Mouse (Mus musculus) erythroid progenitor cell, adult 5-6 weeks (primary cell): ENCODE measurements around the gene Rpl7a. TPM values are rescaled to one million over a fixed set of nuclear protein-coding genes. Genes with fewer than 3 reads are reported as not detected.

Experiments
- ATAC-seq: replicated peaks from 2 replicates; pipeline ENCODE4 v1.8.0; 2016; ENCODE audit warnings: moderate number of reproducible peaks, mild to moderate bottlenecking, moderate TSS enrichment, inconsistent platforms; ENCODE audit not compliant: poor library complexity, low FRiP score, severe bottlenecking
- total RNA-seq, 2 experiments: library from RNA; stranded (forward) in 1 of 2; stranded (reverse) in 1 of 2; fragments of 150-400 nt in 1 of 2; fragments of 186-747, 209-891 nt in 1 of 2; gene quantifications; 2 replicates each; pipeline versions ENCODE4 v1.2.3 to v1.2.4; 2015 to 2017; ENCODE audit warnings: low replicate concordance in 2 of 2

Gene Rpl7a
- total RNA-seq, 2 experiments from 2014 or later = 417 to 717 TPM

- no peak for ATAC-seq
These were observed 41.6 kb downstream of the Rpl7a start for GRCm38 (mm10) chr2:26952193-26952592.

- no peak for ATAC-seq
These were observed 42.3 kb downstream of the Rpl7a start for GRCm38 (mm10) chr2:26952866-26953265.

- no peak for ATAC-seq
These were observed 44.3 kb downstream of the Rpl7a start for GRCm38 (mm10) chr2:26954735-26955395.

DNA sequence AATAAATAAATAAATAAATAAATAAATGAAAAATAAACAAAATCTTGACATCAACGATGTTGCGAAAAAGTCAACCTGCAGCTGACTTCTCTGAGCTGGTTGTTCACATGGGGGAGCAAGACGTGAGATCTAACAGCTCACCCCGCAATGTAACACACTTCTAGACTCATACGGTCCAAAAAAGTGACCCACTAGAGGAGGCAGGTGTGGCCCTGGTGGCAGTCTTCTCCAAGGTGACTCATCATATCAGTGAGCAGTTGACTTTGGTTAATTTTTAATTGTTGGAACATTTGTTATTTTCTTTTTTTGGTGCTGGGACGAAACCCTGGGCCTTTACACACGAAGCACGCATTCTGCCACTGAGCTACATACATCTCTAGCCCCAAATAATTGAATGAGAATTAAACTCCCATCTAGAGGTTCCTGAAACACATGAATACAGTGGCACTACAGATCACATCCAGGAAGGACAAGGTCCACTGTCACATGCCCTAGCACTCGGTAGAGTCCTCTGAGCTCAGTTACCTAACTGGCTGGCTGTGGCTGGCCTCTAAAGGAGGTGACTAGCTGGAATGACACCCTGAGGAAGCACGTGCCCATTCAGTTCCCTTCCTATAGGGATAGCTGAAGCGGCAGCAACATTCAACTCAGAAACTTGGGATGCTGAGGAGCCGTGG lies 46.4 kb downstream of the Rpl7a start:
- ATAC-seq = no peak

- ATAC-seq = no peak
These were observed 46.9 kb downstream of the Rpl7a start for GRCm38 (mm10) chr2:26957488-26957859.

DNA sequence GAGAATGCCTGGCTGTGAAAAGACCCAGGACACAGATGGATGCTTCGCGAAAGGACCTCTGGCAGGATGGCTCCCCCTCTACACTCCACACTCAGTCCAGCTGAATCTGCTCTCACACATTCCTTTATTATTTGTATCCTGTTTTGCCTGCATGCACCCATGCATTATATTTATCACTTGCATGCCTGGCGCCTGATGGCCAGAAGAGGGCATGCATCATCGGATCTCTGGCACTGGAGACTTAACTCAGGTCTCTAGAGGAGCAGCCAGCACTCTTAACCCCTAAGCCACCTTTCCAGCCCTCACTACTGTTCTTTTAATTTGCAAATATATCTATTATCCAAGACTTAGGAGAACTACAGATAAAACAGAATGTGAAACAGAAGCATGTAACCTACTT lies 50.2 kb downstream of the Rpl7a start:
- ATAC-seq = no peak

Other genes with a start within 250 kb of the Rpl7a start
- gene Lcn4, start 239.5 kb upstream of the Rpl7a start, total RNA-seq (2015; ENCODE audit: low replicate concordance) = not detected in 2 replicates
- not detected in 2 replicates for gene Lcn4, start 239.5 kb upstream of the Rpl7a start, total RNA-seq (2017; ENCODE audit: low replicate concordance)
- gene Abo, start 45.8 kb upstream of the Rpl7a start, total RNA-seq (2015; ENCODE audit: low replicate concordance) = not detected in 2 replicates
- gene Abo, start 45.8 kb upstream of the Rpl7a start, total RNA-seq (2017; ENCODE audit: low replicate concordance) = not detected in 2 replicates
- 1.4 and 2.1 TPM in 2 replicates for gene Surf6, start 7.9 kb upstream of the Rpl7a start, total RNA-seq (2015; ENCODE audit: low replicate concordance)
- gene Surf6, start 7.9 kb upstream of the Rpl7a start, total RNA-seq (2017; ENCODE audit: low replicate concordance) = 3.5 and 6.3 TPM in 2 replicates
- gene Med22, start 87 bp upstream of the Rpl7a start, total RNA-seq (2015; ENCODE audit: low replicate concordance) = 0.84 and 5.4 TPM in 2 replicates
- 2.6 and 9.0 TPM in 2 replicates for gene Med22, start 87 bp upstream of the Rpl7a start, total RNA-seq (2017; ENCODE audit: low replicate concordance)
- gene Surf2, start 5.6 kb downstream of the Rpl7a start, total RNA-seq (2015; ENCODE audit: low replicate concordance) = 6.5 and 7.1 TPM in 2 replicates
- gene Surf2, start 5.6 kb downstream of the Rpl7a start, total RNA-seq (2017; ENCODE audit: low replicate concordance) = 5.3 and 11.8 TPM in 2 replicates
- gene Surf1, start 5.8 kb downstream of the Rpl7a start, total RNA-seq (2015; ENCODE audit: low replicate concordance) = 41.1 and 42.3 TPM in 2 replicates
- gene Surf1, start 5.8 kb downstream of the Rpl7a start, total RNA-seq (2017; ENCODE audit: low replicate concordance) = 13.5 and 16.5 TPM in 2 replicates
- gene Surf4, start 23.2 kb downstream of the Rpl7a start, total RNA-seq (2015; ENCODE audit: low replicate concordance) = 16.6 and 38.6 TPM in 2 replicates
- gene Surf4, start 23.2 kb downstream of the Rpl7a start, total RNA-seq (2017; ENCODE audit: low replicate concordance) = 14.9 and 17.2 TPM in 2 replicates
- not detected in 2 replicates for gene Stkld1, start 23.3 kb downstream of the Rpl7a start, total RNA-seq (2015; ENCODE audit: low replicate concordance)
- gene Stkld1, start 23.3 kb downstream of the Rpl7a start, total RNA-seq (2017; ENCODE audit: low replicate concordance) = not detected in 2 replicates
- gene Rexo4, start 53.6 kb downstream of the Rpl7a start, total RNA-seq (2015; ENCODE audit: low replicate concordance) = 21.8 and 27.4 TPM in 2 replicates
- gene Rexo4, start 53.6 kb downstream of the Rpl7a start, total RNA-seq (2017; ENCODE audit: low replicate concordance) = 28.0 and 58.3 TPM in 2 replicates
- gene Adamts13, start 62.7 kb downstream of the Rpl7a start, total RNA-seq (2015; ENCODE audit: low replicate concordance) = not detected in 2 replicates
- gene Adamts13, start 62.7 kb downstream of the Rpl7a start, total RNA-seq (2017; ENCODE audit: low replicate concordance) = not detected in 2 replicates
- 4.0 and 6.7 TPM in 2 replicates for gene Cacfd1, start 99.2 kb downstream of the Rpl7a start, total RNA-seq (2015; ENCODE audit: low replicate concordance)
- 1.1 and 2.1 TPM in 2 replicates for gene Cacfd1, start 99.2 kb downstream of the Rpl7a start, total RNA-seq (2017; ENCODE audit: low replicate concordance)
- gene Slc2a6, start 117.2 kb downstream of the Rpl7a start, total RNA-seq (2015; ENCODE audit: low replicate concordance) = 1.4 TPM in 1 of 2 replicates, not detected in the other
- 0.68 and 2.2 TPM in 2 replicates for gene Slc2a6, start 117.2 kb downstream of the Rpl7a start, total RNA-seq (2017; ENCODE audit: low replicate concordance)
- gene Mymk, start 161.4 kb downstream of the Rpl7a start, total RNA-seq (2015; ENCODE audit: low replicate concordance) = not detected in 2 replicates
- not detected in 2 replicates for gene Mymk, start 161.4 kb downstream of the Rpl7a start, total RNA-seq (2017; ENCODE audit: low replicate concordance)
- not detected in 2 replicates for gene Adamtsl2, start 168.6 kb downstream of the Rpl7a start, total RNA-seq (2015; ENCODE audit: low replicate concordance)
- not detected in 2 replicates for gene Adamtsl2, start 168.6 kb downstream of the Rpl7a start, total RNA-seq (2017; ENCODE audit: low replicate concordance)
- not detected in 2 replicates for gene Fam163b, start 231.7 kb downstream of the Rpl7a start, total RNA-seq (2015; ENCODE audit: low replicate concordance)
- not detected in 2 replicates for gene Fam163b, start 231.7 kb downstream of the Rpl7a start, total RNA-seq (2017; ENCODE audit: low replicate concordance)